Mouse (Mus musculus) lung, adult 2 months (tissue): ENCODE measurements around the gene Rph3a. TPM values are rescaled to one million over a fixed set of nuclear protein-coding genes. Genes with fewer than 3 reads are reported as not detected.

Experiments used
- DNase-seq: peaks from one replicate; pipeline ENCODE4 v3.0.0; 2022
- H3K4me1 ChIP-seq: fragments of 200-500 bp; 2 replicates; pipeline ENCODE4 v1.6.1; 2011; ENCODE audit warnings: low read length; ENCODE audit not compliant: control insufficient read depth, insufficient read depth
- H3K4me3 ChIP-seq: fragments of 200-500 bp; replicated peaks from 2 replicates; pipeline ENCODE3; 2011; ENCODE audit warnings: low read depth, mild to moderate bottlenecking, control low read depth, low read length; ENCODE audit errors: extremely low read depth
- CTCF ChIP-seq: fragments of 200-500 bp; IDR thresholded peaks from 2 replicates; pipeline ENCODE4 v1.5.1; 2011; ENCODE audit warnings: mild to moderate bottlenecking, low read length, control low read depth; ENCODE audit not compliant: insufficient read depth
- POLR2A ChIP-seq: fragments of 200-500 bp; IDR thresholded peaks from 2 replicates; pipeline ENCODE4 v1.6.1; 2011; ENCODE audit warnings: low read depth, mild to moderate bottlenecking, control low read depth, low read length, borderline replicate concordance; ENCODE audit errors: extremely low read depth
- WGBS: fragments of 180-500 bp; shearing (Covaris S2); methylation state at CpG from one replicate; pipeline ENCODE4 v1.1.7; 2018; 5-methylcytosine and 5-hydroxymethylcytosine counted together
- polyA plus RNA-seq: library from polyadenylated mRNA; depleted of rRNA; stranded (reverse); fragments of >200 nt; gene quantifications from 2 replicates; pipeline ENCODE4 v1.2.3, GENCODE M21; 2012; rRNA removed

Gene Rph3a
- not detected in 2 replicates for polyA plus RNA-seq

DNA sequence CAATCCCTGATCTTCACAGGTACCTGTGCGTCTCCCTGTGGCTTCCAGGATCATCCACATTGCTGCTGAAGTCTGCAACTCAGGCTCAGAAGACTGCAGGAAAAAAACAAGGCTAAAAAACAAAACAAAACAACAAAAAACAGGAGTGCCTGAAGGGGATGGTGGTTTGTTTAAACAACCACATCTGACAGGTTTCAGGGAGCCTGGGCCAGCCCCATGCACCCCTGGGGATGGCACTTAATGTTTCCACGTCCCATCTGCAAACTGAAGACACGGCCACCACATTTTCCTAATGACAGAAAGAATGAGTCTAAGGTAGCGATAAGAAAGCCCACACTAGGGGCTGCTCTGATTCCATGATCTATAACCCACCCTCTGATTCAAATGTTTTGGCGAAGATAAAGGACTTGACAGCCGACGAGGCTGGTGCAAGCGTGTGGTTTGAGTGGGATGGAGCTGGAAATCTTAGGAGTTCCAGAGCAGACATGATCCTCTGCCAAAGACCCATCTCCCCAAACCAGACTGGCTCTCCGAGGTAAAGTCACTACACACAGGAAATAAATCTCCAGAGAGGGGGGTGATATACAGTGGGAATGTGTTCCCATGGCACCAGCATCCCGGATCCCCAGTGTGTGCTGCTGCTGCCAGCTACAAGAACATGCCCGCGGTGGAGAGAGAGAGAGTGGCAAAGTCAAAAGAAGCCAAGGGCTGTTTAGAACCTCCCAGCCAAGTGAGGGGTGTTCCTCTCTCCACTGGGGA, at the start of gene Rph3a:
Gene Rph3a (minus strand): TSS at position 282 of the 759 bp plus-strand sequence.
- DNase-seq = no peak
- 72% methylated on average over 12 of the region's 12 CpGs for WGBS
- Histone ChIP-seq H3K4me3 (no peak within 1 kb of the TSS), H3K4me1 (no peaks in the 10 kb centered on the region)
- TF ChIP-seq POLR2A (no peak), CTCF (no peak)

DNA sequence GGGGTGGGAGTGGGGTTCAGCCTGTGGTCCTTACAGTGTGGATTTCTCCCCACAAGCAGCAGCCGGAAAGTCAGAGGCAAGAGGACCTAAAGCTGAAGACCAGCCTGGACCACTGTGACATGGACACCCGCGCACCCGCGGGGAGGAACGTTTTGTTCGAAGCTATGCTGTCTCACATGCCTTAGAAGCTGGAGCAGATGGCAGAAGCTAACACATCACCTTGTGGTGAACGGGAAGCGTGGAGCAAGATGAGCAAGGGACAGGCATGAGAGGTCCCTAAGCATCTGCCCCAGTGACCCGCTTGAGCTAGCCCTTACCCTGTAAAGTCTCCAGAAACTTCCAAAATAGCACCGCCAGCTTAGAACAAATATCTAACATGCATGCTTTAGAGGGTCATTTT, 48.4 kb upstream of the Rph3a start:
- Histone ChIP-seq H3K4me3 (no peak overlapping the region), H3K4me1 (no peaks in the 10 kb centered on the region)
- 89% methylated on average over 11 of the region's 11 CpGs for WGBS
- no peak for TF ChIP-seq CTCF
- no peak for TF ChIP-seq POLR2A
- DNase-seq = no peak

DNA sequence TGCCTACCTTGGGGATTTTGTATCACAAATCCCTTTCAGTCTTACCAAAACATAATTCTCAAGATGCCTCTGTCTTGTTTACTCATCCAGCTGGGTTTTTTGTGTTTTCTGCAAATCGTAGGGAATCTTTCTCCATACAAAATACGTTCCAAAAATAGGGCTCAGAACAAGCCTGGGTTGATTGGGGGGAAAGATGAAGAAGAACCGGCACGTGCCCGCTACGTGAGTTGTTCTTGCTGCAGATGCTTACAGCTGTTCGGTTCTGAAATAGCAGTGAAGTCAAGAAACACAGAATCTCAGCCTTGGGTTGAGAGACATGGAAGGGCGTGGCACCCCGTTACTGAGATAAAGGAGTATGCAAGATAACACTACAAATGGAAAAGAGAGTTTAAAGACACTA, 44.0 kb upstream of the Rph3a start:
- 68% methylated on average over 9 of the region's 9 CpGs for WGBS
- no peak for DNase-seq
- Histone ChIP-seq H3K4me1 (no peaks in the 10 kb centered on the region), H3K4me3 (no peak overlapping the region)
- TF ChIP-seq CTCF (no peak), POLR2A (no peak)

DNA sequence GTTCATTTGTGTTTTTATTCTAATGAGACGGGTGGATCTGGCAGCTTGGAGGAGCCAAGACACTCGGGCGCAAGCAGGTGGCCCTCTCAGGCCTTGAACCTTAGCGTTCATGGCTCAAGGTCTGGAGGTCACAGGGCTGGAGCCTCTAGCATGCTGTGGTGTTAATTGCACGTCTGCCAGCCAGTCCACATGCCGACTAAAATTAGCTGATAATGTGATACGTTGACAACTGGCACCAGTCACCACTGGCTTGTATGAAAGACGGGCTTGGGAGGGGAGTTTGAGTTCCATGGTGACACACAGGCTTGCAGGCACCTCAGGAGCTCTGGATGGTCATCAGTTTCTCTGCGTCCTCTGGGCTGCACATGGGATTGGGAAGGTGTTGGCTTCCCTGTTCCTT, 31.9 kb upstream of the Rph3a start:
- WGBS = 50% methylated on average over 9 of the region's 9 CpGs
- H3K4me3 ChIP-seq = no peak overlapping the region
- no peak for DNase-seq
- no peaks in the 10 kb centered on the region for H3K4me1 ChIP-seq
- TF ChIP-seq CTCF = no peak

DNA sequence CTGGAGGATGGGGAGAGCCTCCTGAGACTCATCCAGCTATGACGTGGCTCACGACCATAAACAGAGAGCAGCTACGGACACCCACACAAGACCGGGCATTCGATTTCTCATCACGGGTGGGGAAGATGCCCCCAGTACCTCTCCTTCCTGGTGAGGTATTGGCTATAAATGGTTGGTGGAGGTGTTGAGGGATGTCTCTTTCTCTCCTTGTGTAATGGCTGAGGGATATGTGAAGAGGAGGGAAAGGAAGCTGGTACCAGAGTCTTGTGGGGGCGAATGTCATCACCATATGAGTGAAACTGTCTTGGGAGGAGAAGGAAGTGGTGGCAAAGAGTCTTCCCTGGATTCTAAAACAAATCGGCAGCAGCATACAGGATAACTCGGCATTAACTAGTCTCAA, 29.6 kb upstream of the Rph3a start:
- H3K4me1 ChIP-seq = no peaks in the 10 kb centered on the region
- 79% methylated on average over 9 of the region's 9 CpGs for WGBS

DNA sequence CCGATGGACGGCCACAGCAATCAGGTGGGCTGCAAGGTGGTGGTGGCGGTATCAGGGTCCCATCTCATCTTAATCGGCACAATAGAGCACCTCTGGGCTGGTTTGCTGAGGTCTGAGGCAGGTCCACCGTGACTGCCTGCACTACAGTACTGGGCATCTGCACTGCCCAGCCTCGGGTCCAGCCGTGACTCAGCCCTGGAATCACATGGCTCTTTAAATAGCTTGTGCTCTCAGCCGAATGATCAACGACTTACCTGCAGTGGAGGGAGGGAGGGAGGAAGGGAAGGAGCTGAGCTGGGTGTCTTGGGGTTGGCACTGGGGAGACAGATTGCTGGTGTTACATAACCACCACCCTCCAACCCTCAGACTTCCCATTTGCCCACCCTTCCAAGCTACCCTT, 20.3 kb upstream of the Rph3a start:
- no peak for DNase-seq
- TF ChIP-seq CTCF = no peak
- no peak for TF ChIP-seq POLR2A
- WGBS = 64% methylated on average over 9 of the region's 9 CpGs

More for the DNA sequence above, 29.6 kb upstream of the Rph3a start:
- no peak overlapping the region for H3K4me3 ChIP-seq
- no peak for DNase-seq
- TF ChIP-seq POLR2A (no peak), CTCF (no peak)

DNA sequence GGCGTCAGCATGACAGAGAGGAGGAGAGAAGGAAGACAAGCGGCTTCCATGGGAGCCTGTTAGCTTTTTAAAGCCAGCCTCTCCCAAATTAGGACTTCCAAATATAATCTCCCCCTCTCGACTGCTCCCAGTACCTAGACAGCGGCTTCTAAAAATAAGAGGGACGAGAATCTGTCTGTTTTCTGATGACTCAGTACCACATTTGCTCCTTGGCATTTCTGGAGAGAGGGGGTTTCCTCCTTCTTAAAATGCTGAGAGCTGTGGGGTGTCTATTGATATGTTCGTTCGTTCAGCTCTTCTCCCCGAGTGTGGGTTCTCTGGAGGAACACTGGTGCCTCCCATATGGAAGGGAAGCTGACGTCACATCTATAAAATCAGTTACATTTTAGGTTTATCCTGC, 9.6 kb upstream of the Rph3a start:
- TF ChIP-seq CTCF (no peak), POLR2A (no peak)
- WGBS = 66% methylated on average over 9 of the region's 9 CpGs

More for the DNA sequence above, 20.3 kb upstream of the Rph3a start:
- Histone ChIP-seq H3K4me1 (no peaks in the 10 kb centered on the region), H3K4me3 (no peak overlapping the region)

DNA sequence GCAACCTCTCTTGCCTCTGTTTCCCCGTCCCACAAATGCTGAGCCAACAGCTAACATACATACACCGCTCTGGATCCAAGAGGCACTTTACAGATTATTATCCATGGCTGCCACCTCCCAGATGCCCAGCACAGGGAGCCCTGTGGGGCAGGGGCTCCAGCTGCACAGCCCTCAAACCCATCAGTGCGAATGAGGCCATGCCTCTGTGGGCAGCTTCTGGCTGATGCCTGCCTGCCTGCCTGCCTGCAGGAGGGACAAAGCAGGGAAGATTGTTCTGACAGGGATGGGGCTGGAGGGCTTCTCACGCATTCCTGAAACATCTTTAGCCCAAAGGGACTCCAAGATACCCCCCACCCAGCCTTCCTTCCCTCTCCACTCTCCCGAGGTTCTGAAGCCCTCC, 7.8 kb upstream of the Rph3a start:
- TF ChIP-seq CTCF (no peak), POLR2A (no peak)
- no peaks in the 10 kb centered on the region for H3K4me1 ChIP-seq
- WGBS = 63% methylated on average over 5 of the region's 5 CpGs
- no peak overlapping the region for H3K4me3 ChIP-seq
- DNase-seq = no peak

More for the DNA sequence above, 9.6 kb upstream of the Rph3a start:
- no peak for DNase-seq
- Histone ChIP-seq H3K4me1 (no peaks in the 10 kb centered on the region), H3K4me3 (no peak overlapping the region)

DNA sequence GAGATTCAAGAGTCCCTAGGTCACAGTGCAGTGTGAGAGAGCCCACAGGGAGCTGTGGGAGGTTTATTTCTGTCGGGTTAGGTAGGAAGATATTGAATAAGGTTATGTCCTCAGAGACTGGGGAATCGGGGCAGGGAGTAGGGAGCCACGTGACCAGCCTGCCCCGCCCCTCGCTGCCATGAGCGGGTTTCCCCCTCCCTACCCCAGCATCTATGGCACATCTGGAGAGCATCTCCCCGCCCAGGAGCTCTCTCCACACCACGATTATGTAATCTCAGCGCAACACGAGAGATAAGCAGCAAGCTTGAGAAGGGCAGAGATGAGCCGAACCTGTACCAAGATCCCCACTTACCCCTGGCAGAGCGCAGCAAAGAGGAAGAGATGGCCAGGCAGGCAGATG, 6.5 kb upstream of the Rph3a start:
- WGBS = 33% methylated on average over 12 of the region's 12 CpGs
- TF ChIP-seq CTCF (no peak), POLR2A (no peak)
- DNase-seq = no peak
- Histone ChIP-seq H3K4me3 (no peak overlapping the region), H3K4me1 (no peaks in the 10 kb centered on the region)

DNA sequence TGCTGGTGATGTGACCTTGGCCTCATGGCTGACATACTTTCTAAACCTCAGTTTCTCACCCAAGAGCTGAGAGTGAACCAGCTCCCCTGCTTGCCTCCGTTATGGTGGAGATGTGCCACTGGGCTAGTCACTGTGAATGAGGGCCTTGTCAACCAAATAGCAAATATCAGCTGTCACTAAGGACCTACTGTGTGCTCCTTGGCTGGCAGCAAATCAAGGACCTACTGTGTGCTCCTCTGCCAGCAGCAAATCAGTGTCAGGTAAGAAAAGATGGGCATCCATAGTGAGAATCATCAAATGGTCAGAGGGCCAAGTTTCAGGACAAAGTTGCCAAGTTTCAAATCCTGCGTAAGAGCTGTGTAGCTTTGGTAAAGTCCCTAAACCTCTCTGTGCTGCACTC, 4.6 kb upstream of the Rph3a start:
- Histone ChIP-seq H3K4me3 (no peak overlapping the region), H3K4me1 (no peaks in the 10 kb centered on the region)
- no peak for TF ChIP-seq CTCF
- TF ChIP-seq POLR2A = no peak
- WGBS = 86% methylated on average over 2 of the region's 2 CpGs
- DNase-seq = no peak
